Mouse (Mus musculus): ENCODE measurements around the gene 2410137M14Rik.

DNA sequence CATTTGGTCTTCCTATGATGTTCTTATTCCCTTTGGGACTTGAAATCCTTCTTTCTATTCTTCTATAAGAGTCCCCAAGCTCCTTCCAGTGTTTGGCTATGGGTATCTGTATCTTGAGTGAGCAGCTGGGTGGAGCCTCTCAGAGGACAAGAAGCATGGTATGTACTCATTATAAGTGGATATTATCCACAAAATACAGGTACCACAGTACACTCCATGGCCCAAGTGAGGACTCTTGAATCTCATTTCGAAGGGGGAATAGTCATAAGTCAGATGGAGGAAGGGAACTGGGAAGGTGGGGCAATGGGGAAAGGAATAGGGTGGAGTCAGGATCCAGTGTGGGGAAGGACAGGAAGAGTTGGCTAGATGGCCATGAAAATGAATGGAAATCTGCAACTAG is 28.0 kb downstream of the 2410137M14Rik start:
- TF ChIP-seq POLR2A (IDR thresholded peaks at IDR 0.05; ENCODE audit: control insufficient read depth in 1 of 2, insufficient read depth in 1 of 2, low read depth in 1 of 2, low read length in 2 of 2, poor library complexity in 1 of 2) = no peak
- no peak for TF ChIP-seq TCF12 (IDR thresholded peaks at IDR 0.05; ENCODE audit: low read depth, low read length)
- TF ChIP-seq CTCF (IDR thresholded peaks at IDR 0.05 in 2 of 3, conservative IDR thresholded peaks at IDR 0.05 in 1 of 3; ENCODE audit: control insufficient read depth in 1 of 3, insufficient read depth in 1 of 3, low read depth in 2 of 3, low read length in 3 of 3, poor library complexity in 1 of 3, severe bottlenecking in 1 of 3) = no peak
- no peak for TF ChIP-seq CHD2 (IDR thresholded peaks at IDR 0.05; ENCODE audit: low read length)

Measured in MEL (cell line).